Mouse (Mus musculus) thymus, adult 2 months (tissue): ENCODE results near the gene Prss41. TPM values are rescaled to one million over a fixed set of nuclear protein-coding genes. Genes with fewer than 3 reads are reported as not detected.
A peak's percentile ranks its signal among the peaks of the same experiment; 100 is the strongest.

Experiments used
- DNase-seq: peaks from one replicate; pipeline ENCODE4 v3.0.0; 2021
- H3K27ac ChIP-seq: fragments of 200-500 bp; 2 replicates; pipeline ENCODE4 v1.5.1; 2012; ENCODE audit warnings: low read length, control low read depth; ENCODE audit not compliant: control insufficient read depth, insufficient read depth
- H3K27me3 ChIP-seq: fragments of 200-500 bp; 2 replicates; pipeline ENCODE4 v1.6.1; 2012; ENCODE audit warnings: mild to moderate bottlenecking, low read length, moderate library complexity, mixed read lengths; ENCODE audit not compliant: control insufficient read depth, insufficient read depth
- H3K36me3 ChIP-seq: fragments of 200-500 bp; 2 replicates; pipeline ENCODE4 v1.6.1; 2012; ENCODE audit warnings: mild to moderate bottlenecking, low read length, moderate library complexity; ENCODE audit not compliant: control insufficient read depth, insufficient read depth
- H3K4me1 ChIP-seq: fragments of 200-500 bp; replicated peaks from 2 replicates; pipeline ENCODE4 v1.6.1; 2012; ENCODE audit warnings: low read length; ENCODE audit not compliant: control insufficient read depth, insufficient read depth
- H3K4me3 ChIP-seq: fragments of 200-500 bp; 2 replicates; pipeline ENCODE4 v1.5.1; 2012; ENCODE audit warnings: mild to moderate bottlenecking, low read length, control low read depth, moderate library complexity; ENCODE audit not compliant: control insufficient read depth, insufficient read depth
- CTCF ChIP-seq: fragments of 200-500 bp; IDR thresholded peaks from 2 replicates; pipeline ENCODE4 v1.5.1; 2012; ENCODE audit warnings: mild to moderate bottlenecking, control low read depth, low read length, moderate library complexity, borderline replicate concordance; ENCODE audit not compliant: control insufficient read depth, poor library complexity, insufficient read depth; ENCODE audit errors: extremely low read depth
- POLR2A ChIP-seq: fragments of 200-500 bp; IDR thresholded peaks from 2 replicates; pipeline ENCODE4 v1.6.1; 2012; ENCODE audit warnings: mild to moderate bottlenecking, low read length, control low read depth, moderate library complexity; ENCODE audit not compliant: control insufficient read depth, poor library complexity, insufficient read depth; ENCODE audit errors: extremely low read depth
- WGBS: fragments of 180-500 bp; shearing (Covaris S2); methylation state at CpG from one replicate; pipeline ENCODE4 v1.1.7; 2018; 5-methylcytosine and 5-hydroxymethylcytosine counted together
- polyA plus RNA-seq: library from polyadenylated mRNA; depleted of rRNA; stranded (reverse); fragments of >200 nt; gene quantifications from 2 replicates; pipeline ENCODE4 v1.2.3, GENCODE M21; 2012; rRNA removed

Gene Prss41
- polyA plus RNA-seq, 1 experiment: 0.59 TPM

DNA sequence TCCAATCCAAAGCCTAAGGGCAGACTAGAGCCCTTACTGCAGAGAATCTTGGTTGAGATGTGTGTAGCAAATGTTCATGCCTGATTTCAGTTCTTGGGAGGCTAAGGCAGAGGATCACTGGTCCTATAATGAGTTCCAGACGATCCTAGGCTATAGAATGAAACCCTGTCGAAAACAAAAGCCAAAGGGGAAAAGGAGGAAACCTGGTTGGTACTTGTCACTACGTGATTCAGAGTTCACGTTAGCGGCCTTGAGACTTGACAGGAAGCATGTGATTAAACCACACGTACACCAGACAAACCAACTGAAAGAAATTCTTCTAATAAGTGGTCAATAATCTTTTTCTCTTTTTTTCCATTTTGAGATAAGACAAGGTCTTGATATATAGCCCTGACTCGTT is 46.7 kb downstream of the Prss41 start:
- no peak for TF ChIP-seq CTCF
- no peak for TF ChIP-seq POLR2A
- Histone ChIP-seq H3K4me3 (no peak overlapping the region), H3K27ac (no peak overlapping the region), H3K4me1 (peaks cover 2% of the 10 kb centered on the region), H3K27me3 (no peaks in the 10 kb centered on the region), H3K36me3 (no peaks in the 10 kb centered on the region)
- DNase-seq: no peak
- 11% methylated on average over 7 of the region's 7 CpGs for WGBS

DNA sequence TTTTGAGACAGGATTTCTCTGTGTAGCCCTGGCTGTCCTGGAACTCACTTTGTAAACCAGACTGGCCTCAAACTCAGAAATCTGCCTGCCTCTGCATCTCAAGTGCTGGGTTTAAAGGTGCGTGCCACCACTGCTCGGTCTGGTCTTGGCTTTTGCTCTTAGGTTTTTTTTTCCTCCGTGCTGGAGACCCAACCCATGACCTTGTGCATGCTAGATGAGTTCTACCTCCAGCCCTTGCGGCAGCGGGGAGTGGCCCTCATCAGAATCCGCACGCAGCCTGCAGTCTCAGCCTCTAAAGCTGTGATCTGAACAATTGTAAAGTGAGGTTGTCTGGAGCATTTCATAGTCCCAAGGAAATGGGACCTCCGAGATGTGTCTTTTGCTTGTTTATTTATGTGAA is 48.6 kb downstream of the Prss41 start:
- no peak overlapping the region for H3K27ac ChIP-seq
- no peak overlapping the region for H3K4me3 ChIP-seq
- H3K27me3 ChIP-seq: no peaks in the 10 kb centered on the region
- 98% methylated on average over 8 of the region's 8 CpGs for WGBS
- no peak for DNase-seq
- TF ChIP-seq CTCF (no peak), POLR2A (no peak)
- H3K4me1 ChIP-seq: peaks cover 11% of the 10 kb centered on the region
- H3K36me3 ChIP-seq: no peaks in the 10 kb centered on the region

DNA sequence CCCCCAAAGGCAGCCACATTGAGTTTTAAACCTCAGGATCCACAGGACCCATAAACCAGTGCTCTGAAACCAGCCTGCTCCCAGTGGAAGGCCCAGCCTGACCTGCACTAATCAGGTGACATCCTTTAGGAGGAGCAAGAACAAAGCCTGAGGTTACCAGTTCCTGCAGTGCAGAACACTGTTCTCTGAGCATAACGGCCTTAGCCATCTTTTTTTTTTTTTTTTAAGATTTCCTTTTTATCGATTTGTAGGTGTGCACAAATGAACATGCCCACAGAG is 53.0 kb downstream of the Prss41 start:
- WGBS: 2% methylated on average over 2 of the region's 2 CpGs
- DNase-seq: peak; percentile 29
- TF ChIP-seq CTCF (no peak), POLR2A (no peak)
- H3K4me3 ChIP-seq: peak overlapping the region; percentile 83
- H3K4me1 ChIP-seq: peaks cover 13% of the 10 kb centered on the region
- H3K36me3 ChIP-seq: no peaks in the 10 kb centered on the region
- no peak overlapping the region for H3K27ac ChIP-seq
- no peaks in the 10 kb centered on the region for H3K27me3 ChIP-seq

DNA sequence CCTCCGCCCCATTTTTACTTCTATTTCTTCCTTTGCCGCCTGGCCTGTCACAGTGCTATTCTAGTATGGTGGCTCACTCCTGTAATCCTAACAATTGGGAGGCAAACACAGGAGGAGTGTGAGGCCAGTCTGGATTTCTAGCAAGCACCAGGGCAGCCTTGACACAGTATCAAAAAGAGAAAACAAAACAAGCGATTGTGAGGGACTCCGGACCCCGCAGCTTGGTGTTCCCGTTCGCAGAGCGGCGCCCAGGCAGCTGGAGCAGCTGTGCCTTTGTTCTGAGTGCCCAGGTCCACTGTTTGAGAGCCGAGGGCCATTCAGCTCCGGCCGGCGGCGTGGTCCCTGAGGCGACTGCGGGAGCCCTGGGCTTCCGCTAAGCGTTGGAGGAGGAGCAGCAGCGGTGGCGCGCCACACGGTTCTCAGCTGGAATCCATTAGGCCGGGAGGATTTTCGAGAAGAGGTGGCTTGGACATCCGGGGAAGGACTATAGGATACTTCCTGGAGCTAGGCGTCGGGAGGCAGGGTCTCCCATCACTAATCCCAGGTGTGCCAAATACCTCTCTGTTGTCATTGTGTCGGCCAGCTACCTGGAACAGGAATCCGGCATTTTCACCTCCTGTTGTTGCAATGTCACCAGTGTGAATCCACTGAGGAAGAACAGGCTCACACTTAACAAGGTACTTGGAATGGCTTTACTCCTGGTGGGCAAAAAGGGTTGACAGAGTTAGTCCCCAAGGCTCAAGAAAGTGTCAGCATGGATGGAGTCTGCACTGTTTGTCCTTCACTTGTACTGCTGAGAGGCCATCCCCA is 53.5 kb downstream of the Prss41 start, which contains the start of gene Srrm2:
Gene Srrm2 (plus strand): TSS at position 264 of the 810 bp plus-strand sequence.
- peak; percentile 50 for DNase-seq
- Histone ChIP-seq H3K27me3 (no peaks in the 10 kb centered on the region), H3K4me1 (peaks cover 18% of the 10 kb centered on the region), H3K4me3 (peak within 1 kb of the TSS; percentile 83), H3K36me3 (no peaks in the 10 kb centered on the region), H3K27ac (no peak within 1 kb of the TSS)
- TF ChIP-seq CTCF (no peak), POLR2A (peak; percentile 76)
- 3% methylated on average over 29 of the region's 29 CpGs for WGBS

GRCm38 (mm10) chr17:23789749-23790268 is 54.2 kb downstream of the Prss41 start:
- WGBS: 42% methylated on average over 8 of the region's 8 CpGs
- Histone ChIP-seq H3K4me1 (peaks cover 21% of the 10 kb centered on the region), H3K4me3 (no peak overlapping the region), H3K36me3 (no peaks in the 10 kb centered on the region), H3K27ac (no peak overlapping the region), H3K27me3 (no peaks in the 10 kb centered on the region)
- no peak for DNase-seq
- TF ChIP-seq CTCF (no peak), POLR2A (no peak)

- no peak for TF ChIP-seq CTCF
- TF ChIP-seq POLR2A: no peak
- no peak overlapping the region for H3K4me3 ChIP-seq
- H3K27me3 ChIP-seq: no peaks in the 10 kb centered on the region
- H3K4me1 ChIP-seq: peaks cover 21% of the 10 kb centered on the region
- WGBS: 94% methylated on average over 4 of the region's 4 CpGs
- no peak for DNase-seq
- no peak overlapping the region for H3K27ac ChIP-seq
- no peaks in the 10 kb centered on the region for H3K36me3 ChIP-seq
Measured at GRCm38 (mm10) chr17:23788973-23789372, 55.0 kb downstream of the Prss41 start.

Other genes with a start within 250 kb of the Prss41 start
- gene Zfp13, start 244.7 kb downstream of the Prss41 start, polyA plus RNA-seq: 2.5 and 3.0 TPM in 2 replicates
- gene Zscan10, start 243.3 kb downstream of the Prss41 start, polyA plus RNA-seq: 0.18 and 0.20 TPM in 2 replicates
- gene Mmp25, start 198.9 kb downstream of the Prss41 start, polyA plus RNA-seq: 7.2 and 7.4 TPM in 2 replicates
- 0.43 and 0.49 TPM in 2 replicates for gene Bicdl2, start 183.7 kb downstream of the Prss41 start, polyA plus RNA-seq
- 143 and 192 TPM in 2 replicates for gene Hcfc1r1, start 170.6 kb downstream of the Prss41 start, polyA plus RNA-seq
- gene Thoc6, start 170.3 kb downstream of the Prss41 start, polyA plus RNA-seq: 78.3 and 84.5 TPM in 2 replicates
- 10.2 and 11.4 TPM in 2 replicates for gene Tnfrsf12a, start 166.7 kb downstream of the Prss41 start, polyA plus RNA-seq
- 0.47 and 0.51 TPM in 2 replicates for gene Cldn6, start 164.9 kb downstream of the Prss41 start, polyA plus RNA-seq
- gene Cldn9, start 160.1 kb downstream of the Prss41 start, polyA plus RNA-seq: 1.1 and 1.9 TPM in 2 replicates
- gene 1520401A03Rik, start 121.4 kb downstream of the Prss41 start, polyA plus RNA-seq: 0.19 and 0.27 TPM in 2 replicates
- gene Pkmyt1, start 117.8 kb downstream of the Prss41 start, polyA plus RNA-seq: 145 and 182 TPM in 2 replicates
- 12.4 and 13.2 TPM in 2 replicates for gene Paqr4, start 103.3 kb downstream of the Prss41 start, polyA plus RNA-seq
- 2.8 and 3.8 TPM in 2 replicates for gene Kremen2, start 98.3 kb downstream of the Prss41 start, polyA plus RNA-seq
- 32.0 and 33.6 TPM in 2 replicates for gene Flywch1, start 72.6 kb downstream of the Prss41 start, polyA plus RNA-seq
- gene Flywch2, start 58.1 kb downstream of the Prss41 start, polyA plus RNA-seq: 2.3 and 4.0 TPM in 2 replicates
- 874 and 1,056 TPM in 2 replicates for gene Srrm2, start 53.6 kb downstream of the Prss41 start, polyA plus RNA-seq
- 639 and 815 TPM in 2 replicates for gene Elob, start 15.0 kb downstream of the Prss41 start, polyA plus RNA-seq
- 1.6 and 2.8 TPM in 2 replicates for gene Prss33, start 8.1 kb downstream of the Prss41 start, polyA plus RNA-seq
- 0.51 and 0.65 TPM in 2 replicates for gene Prss32, start 317 bp downstream of the Prss41 start, polyA plus RNA-seq
- gene Prss21, start 23.9 kb upstream of the Prss41 start, polyA plus RNA-seq: 0.11 TPM in 1 of 2 replicates, not detected in the other
- gene Dcpp1, start 36.7 kb upstream of the Prss41 start, polyA plus RNA-seq: 0.58 TPM in 1 of 2 replicates, not detected in the other
- 0.35 and 0.55 TPM in 2 replicates for gene Dcpp2, start 36.7 kb upstream of the Prss41 start, polyA plus RNA-seq
- gene Dcpp3, start 73.3 kb upstream of the Prss41 start, polyA plus RNA-seq: 0.34 TPM in 2 replicates
- 0.23 and 0.43 TPM in 2 replicates for gene Sbp, start 97.5 kb upstream of the Prss41 start, polyA plus RNA-seq
- gene Sbpl, start 111.1 kb upstream of the Prss41 start, polyA plus RNA-seq: 0.88 and 1.6 TPM in 2 replicates
- 2.5 and 2.7 TPM in 2 replicates for gene Prss30, start 136.4 kb upstream of the Prss41 start, polyA plus RNA-seq
- 0.52 and 1.0 TPM in 2 replicates for gene Prss22, start 153.9 kb upstream of the Prss41 start, polyA plus RNA-seq
- gene Prss27, start 194.0 kb upstream of the Prss41 start, polyA plus RNA-seq: 0.98 and 2.5 TPM in 2 replicates
- gene Kctd5, start 229.3 kb upstream of the Prss41 start, polyA plus RNA-seq: 38.9 and 44.6 TPM in 2 replicates